Mouse (Mus musculus): ENCODE data around the gene Myo7a. TPM values are rescaled to one million over a fixed set of nuclear protein-coding genes. Genes with fewer than 3 reads are reported as not detected.
A peak's percentile ranks its signal among the peaks of the same experiment; 100 is the strongest.

Myo7a gene
- polyA plus RNA-seq (2014; fragmentation: Nextera tagmentation; extraction: Ambion mirVana) = 9.7 and 10.7 TPM in 2 replicates

DNA sequence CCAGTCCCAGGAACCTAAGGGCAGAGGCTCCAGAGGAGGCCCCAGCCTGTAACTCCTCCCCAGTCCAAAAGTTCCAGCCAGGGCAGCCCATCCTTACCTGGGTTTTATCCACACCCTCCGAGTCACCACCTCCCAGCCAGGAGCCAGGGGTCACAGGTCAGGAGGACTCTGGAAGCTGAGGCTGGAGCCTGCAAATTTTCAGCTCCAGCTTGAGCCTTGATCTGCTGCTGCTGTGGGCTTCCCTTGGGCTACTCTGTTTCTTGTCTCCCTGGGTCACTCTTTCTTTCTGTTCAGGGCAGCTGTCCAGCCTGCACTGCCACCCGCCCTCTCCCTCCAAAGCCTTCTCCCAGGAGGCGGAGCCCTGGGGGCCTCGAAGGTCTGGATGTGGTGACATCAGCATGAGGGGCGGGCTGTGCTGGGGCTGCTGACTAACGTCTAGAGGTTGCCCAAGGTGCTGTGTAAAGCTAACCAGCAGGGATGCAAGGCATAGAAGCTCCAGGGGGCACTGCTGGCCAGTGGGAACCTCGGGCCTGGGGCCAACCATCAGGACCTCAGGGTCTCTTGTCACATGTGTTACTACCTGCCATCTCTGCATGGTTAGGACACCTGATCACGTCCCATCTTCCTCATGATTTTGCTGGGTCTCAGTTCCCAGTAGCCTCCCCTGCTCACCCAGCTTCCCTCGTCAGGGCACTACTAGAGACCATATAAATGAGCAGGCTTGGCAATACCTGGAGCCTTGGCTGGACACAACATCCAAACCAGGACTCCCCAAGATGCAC lies at the start of gene Myo7a:
Gene Myo7a (minus strand): TSS at position 346 of the 782 bp plus-strand sequence.
- Histone ChIP-seq H3K9ac (replicated peaks; ENCODE audit: low read length) (no peak within 1 kb of the TSS; the same call in none of the 2 replicates), H3K4me2 (ENCODE audit: low read depth, low read length) (no peak within 1 kb of the TSS), H3K36me3 (replicated peaks; ENCODE audit: control insufficient read depth, insufficient read depth, low read depth, low read length) (no peaks in the 10 kb centered on the region), H3K9me3 (replicated peaks; ENCODE audit: control insufficient read depth, low read length) (no peaks in the 10 kb centered on the region), H3K27ac (replicated peaks; ENCODE audit: low read depth, low read length) (no peak within 1 kb of the TSS), H3K4me3 (ENCODE audit: low read depth, low read length) (no peak within 1 kb of the TSS), H3K4me1 (ENCODE audit: control insufficient read depth, insufficient read depth, low read length) (no peaks in the 10 kb centered on the region), H3K27me3 (ENCODE audit: control insufficient read depth, insufficient read depth, low read length) (no peaks in the 10 kb centered on the region)
- DNase-seq (ENCODE audit: low spot score) = no peak
- 25% methylated on average over 9 of the region's 9 CpGs for WGBS
- ATAC-seq (replicated peaks; ENCODE audit: insufficient number of reproducible peaks, low FRiP score, low TSS enrichment, low read depth) = peak; percentile 6; the same call in 1 of the 2 replicates

DNA sequence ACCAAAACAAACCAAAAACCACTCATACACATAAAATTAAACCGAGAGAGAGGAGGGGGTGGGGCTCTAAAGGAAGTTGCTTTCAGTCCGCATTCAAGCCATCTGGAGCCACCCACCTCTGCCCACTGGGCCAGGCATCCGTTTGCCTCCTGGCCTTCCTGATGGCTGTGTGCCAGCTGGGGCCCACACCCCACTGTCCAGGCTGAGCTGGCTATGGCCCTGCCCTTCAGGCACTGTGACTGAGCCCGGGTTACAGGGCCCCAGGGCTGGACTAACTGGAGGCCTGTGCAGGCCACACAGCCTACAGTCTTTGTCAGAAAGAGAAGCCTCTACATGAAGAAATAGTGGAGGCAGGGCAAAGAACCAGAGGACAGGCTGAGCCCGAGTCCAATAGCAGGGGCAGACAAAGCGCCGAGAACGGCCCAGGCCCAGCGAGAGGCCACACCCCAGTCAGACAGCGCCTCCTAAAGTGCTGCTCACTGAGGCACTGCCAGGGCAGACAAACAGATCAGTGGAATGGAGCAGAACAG lies 45.7 kb upstream of the Myo7a start:
- no peaks in the 10 kb centered on the region for H3K36me3 ChIP-seq (replicated peaks; ENCODE audit: control insufficient read depth, insufficient read depth, low read depth, low read length)
- H3K4me2 ChIP-seq (ENCODE audit: low read depth, low read length) = no peak overlapping the region
- no peak overlapping the region for H3K27ac ChIP-seq (replicated peaks; ENCODE audit: low read depth, low read length)
- ATAC-seq (replicated peaks; ENCODE audit: insufficient number of reproducible peaks, low FRiP score, low TSS enrichment, low read depth) (no peak), DNase-seq (ENCODE audit: low spot score) (no peak)
- no peaks in the 10 kb centered on the region for H3K9me3 ChIP-seq (replicated peaks; ENCODE audit: control insufficient read depth, low read length)
- 65% methylated on average over 10 of the region's 10 CpGs for WGBS
- no peak overlapping the region for H3K4me3 ChIP-seq (ENCODE audit: low read depth, low read length)
- no peaks in the 10 kb centered on the region for H3K4me1 ChIP-seq (ENCODE audit: control insufficient read depth, insufficient read depth, low read length)
- no peak overlapping the region; the same call in 1 of the 2 replicates for H3K9ac ChIP-seq (replicated peaks; ENCODE audit: low read length)
- H3K27me3 ChIP-seq (ENCODE audit: control insufficient read depth, insufficient read depth, low read length) = no peaks in the 10 kb centered on the region

DNA sequence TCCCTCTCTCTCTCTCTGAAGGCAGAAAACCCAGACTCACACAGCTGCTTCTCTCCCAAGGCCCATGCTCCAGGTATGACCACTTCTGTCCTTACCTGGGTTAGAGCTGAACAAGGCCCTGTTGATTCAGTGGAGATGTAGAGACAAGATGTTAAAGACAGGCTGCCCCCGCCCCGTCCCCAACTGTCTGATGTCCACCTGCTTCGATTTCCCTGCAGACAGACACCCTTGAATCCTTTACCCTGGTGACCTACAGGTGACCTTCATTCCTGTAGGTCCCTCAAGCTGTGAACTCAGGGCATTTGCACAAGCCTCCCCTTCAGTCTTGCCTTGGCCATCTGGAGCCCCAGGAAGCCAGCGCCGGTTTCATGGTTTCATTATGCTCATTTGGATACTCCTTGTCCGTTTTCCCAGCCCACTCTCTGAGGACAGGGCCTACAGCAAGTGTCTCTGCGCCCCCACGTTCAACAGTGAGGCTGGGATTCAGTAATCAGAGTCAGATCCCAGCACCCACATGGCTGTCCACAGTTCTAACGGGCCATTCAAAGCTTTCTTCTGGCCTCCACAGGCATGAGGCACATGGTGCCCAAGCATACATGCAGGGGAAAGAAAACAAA lies 45.2 kb upstream of the Myo7a start:
- Histone ChIP-seq H3K4me2 (ENCODE audit: low read depth, low read length) (no peak overlapping the region), H3K9me3 (replicated peaks; ENCODE audit: control insufficient read depth, low read length) (no peaks in the 10 kb centered on the region), H3K4me1 (ENCODE audit: control insufficient read depth, insufficient read depth, low read length) (no peaks in the 10 kb centered on the region), H3K27ac (replicated peaks; ENCODE audit: low read depth, low read length) (no peak overlapping the region), H3K27me3 (ENCODE audit: control insufficient read depth, insufficient read depth, low read length) (no peaks in the 10 kb centered on the region), H3K36me3 (replicated peaks; ENCODE audit: control insufficient read depth, insufficient read depth, low read depth, low read length) (no peaks in the 10 kb centered on the region), H3K4me3 (ENCODE audit: low read depth, low read length) (no peak overlapping the region), H3K9ac (replicated peaks; ENCODE audit: low read length) (no peak overlapping the region; the same call in 1 of the 2 replicates)
- ATAC-seq (replicated peaks; ENCODE audit: insufficient number of reproducible peaks, low FRiP score, low TSS enrichment, low read depth) (no peak), DNase-seq (ENCODE audit: low spot score) (no peak)
- WGBS = 75% methylated on average over 9 of the region's 9 CpGs

DNA sequence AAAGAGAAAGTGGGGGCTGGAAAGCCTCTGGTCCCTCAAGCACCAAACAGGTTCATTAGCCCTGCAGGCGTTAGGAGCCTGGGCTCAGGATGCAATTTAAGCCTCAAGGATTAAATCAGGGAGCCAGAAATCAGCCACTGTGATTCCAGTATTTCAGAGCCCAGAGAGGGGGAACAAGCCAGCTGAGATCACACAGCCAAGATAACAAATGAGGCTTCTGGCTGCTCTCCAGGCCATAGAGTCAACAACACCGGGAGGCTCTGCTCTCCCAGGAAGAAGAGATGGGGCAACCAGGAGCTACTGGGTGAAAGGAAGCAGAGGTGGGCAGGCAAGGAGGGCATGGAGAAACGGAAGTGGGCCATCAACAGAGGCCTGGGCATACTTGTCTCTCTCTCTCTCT lies 44.4 kb upstream of the Myo7a start:
- Histone ChIP-seq H3K4me2 (ENCODE audit: low read depth, low read length) (no peak overlapping the region), H3K9me3 (replicated peaks; ENCODE audit: control insufficient read depth, low read length) (no peaks in the 10 kb centered on the region), H3K36me3 (replicated peaks; ENCODE audit: control insufficient read depth, insufficient read depth, low read depth, low read length) (no peaks in the 10 kb centered on the region), H3K4me3 (ENCODE audit: low read depth, low read length) (no peak overlapping the region), H3K27me3 (ENCODE audit: control insufficient read depth, insufficient read depth, low read length) (no peaks in the 10 kb centered on the region), H3K4me1 (ENCODE audit: control insufficient read depth, insufficient read depth, low read length) (no peaks in the 10 kb centered on the region), H3K9ac (replicated peaks; ENCODE audit: low read length) (no peak overlapping the region), H3K27ac (replicated peaks; ENCODE audit: low read depth, low read length) (no peak overlapping the region)
- no peak for ATAC-seq (replicated peaks; ENCODE audit: insufficient number of reproducible peaks, low FRiP score, low TSS enrichment, low read depth)
- DNase-seq (ENCODE audit: low spot score) = no peak
- 52% methylated on average over 3 of the region's 3 CpGs for WGBS

DNA sequence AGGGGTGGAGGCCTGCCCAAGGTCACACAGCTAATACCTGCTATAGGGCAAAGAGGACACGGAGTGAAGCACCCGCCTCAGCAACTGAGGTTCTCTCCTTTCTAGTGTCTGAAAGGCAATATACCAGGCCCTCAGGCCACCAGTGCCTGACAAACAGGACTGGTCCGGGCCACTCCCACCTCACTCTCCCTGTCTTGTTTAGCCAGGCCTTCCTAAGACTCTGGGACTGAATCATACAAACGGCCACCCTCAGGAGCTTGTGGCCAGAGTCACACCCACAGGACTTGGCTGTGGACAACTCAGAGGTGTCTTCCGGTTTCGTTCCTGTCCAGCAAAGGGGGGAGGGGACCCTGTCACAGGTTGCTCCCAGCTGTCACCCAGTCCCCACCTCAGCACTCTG lies 42.9 kb upstream of the Myo7a start:
- Histone ChIP-seq H3K9me3 (replicated peaks; ENCODE audit: control insufficient read depth, low read length) (no peaks in the 10 kb centered on the region), H3K4me3 (ENCODE audit: low read depth, low read length) (no peak overlapping the region), H3K36me3 (replicated peaks; ENCODE audit: control insufficient read depth, insufficient read depth, low read depth, low read length) (no peaks in the 10 kb centered on the region), H3K27ac (replicated peaks; ENCODE audit: low read depth, low read length) (no peak overlapping the region), H3K4me1 (ENCODE audit: control insufficient read depth, insufficient read depth, low read length) (no peaks in the 10 kb centered on the region), H3K27me3 (ENCODE audit: control insufficient read depth, insufficient read depth, low read length) (no peaks in the 10 kb centered on the region), H3K4me2 (ENCODE audit: low read depth, low read length) (no peak overlapping the region), H3K9ac (replicated peaks; ENCODE audit: low read length) (no peak overlapping the region)
- 75% methylated on average over 6 of the region's 6 CpGs for WGBS
- 0 out of 2 replicates have a peak, but pooled peaks have one; percentile 1 for ATAC-seq (replicated peaks; ENCODE audit: insufficient number of reproducible peaks, low FRiP score, low TSS enrichment, low read depth)
- no peak for DNase-seq (ENCODE audit: low spot score)

DNA sequence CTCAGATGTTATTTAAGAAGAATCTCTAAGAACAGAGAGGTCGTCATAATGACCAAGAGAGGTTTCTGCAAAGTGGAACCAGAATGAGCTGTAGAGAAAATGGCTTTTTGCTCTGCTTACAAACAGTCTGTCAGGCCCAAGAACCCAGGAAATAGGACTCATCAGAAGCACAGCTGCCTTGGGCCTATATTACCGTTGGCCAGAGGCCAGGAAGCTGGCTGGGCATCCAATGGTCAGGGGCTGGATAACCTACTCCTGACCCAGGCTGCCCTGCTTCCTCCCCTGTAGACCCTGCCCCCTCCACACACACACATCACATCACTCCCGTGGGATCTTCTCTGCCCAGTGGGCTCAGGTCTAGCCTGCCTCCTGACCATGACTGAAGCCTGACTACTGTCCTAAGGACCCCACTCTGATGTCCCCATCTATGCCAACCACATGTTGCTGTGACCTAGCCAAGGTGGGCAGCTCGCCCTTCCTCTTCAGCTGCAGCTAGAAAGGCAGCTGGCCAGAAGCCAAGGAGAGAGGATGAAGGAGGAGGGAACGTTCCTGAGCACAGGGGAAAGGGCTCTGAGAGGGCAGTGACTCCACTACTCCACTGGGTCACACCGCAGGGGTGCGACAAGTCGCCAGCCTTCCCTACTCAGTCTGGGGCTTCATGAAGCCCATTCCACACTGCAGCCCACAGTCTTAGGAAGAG lies 40.9 kb upstream of the Myo7a start:
- Histone ChIP-seq H3K4me3 (ENCODE audit: low read depth, low read length) (no peak overlapping the region), H3K4me2 (ENCODE audit: low read depth, low read length) (no peak overlapping the region), H3K9ac (replicated peaks; ENCODE audit: low read length) (no peak overlapping the region), H3K27ac (replicated peaks; ENCODE audit: low read depth, low read length) (no peak overlapping the region), H3K36me3 (replicated peaks; ENCODE audit: control insufficient read depth, insufficient read depth, low read depth, low read length) (no peaks in the 10 kb centered on the region), H3K9me3 (replicated peaks; ENCODE audit: control insufficient read depth, low read length) (no peaks in the 10 kb centered on the region), H3K4me1 (ENCODE audit: control insufficient read depth, insufficient read depth, low read length) (no peaks in the 10 kb centered on the region), H3K27me3 (ENCODE audit: control insufficient read depth, insufficient read depth, low read length) (no peaks in the 10 kb centered on the region)
- no peak for DNase-seq (ENCODE audit: low spot score)
- WGBS = 54% methylated on average over 7 of the region's 8 CpGs
- ATAC-seq (replicated peaks; ENCODE audit: insufficient number of reproducible peaks, low FRiP score, low TSS enrichment, low read depth) = no peak

DNA sequence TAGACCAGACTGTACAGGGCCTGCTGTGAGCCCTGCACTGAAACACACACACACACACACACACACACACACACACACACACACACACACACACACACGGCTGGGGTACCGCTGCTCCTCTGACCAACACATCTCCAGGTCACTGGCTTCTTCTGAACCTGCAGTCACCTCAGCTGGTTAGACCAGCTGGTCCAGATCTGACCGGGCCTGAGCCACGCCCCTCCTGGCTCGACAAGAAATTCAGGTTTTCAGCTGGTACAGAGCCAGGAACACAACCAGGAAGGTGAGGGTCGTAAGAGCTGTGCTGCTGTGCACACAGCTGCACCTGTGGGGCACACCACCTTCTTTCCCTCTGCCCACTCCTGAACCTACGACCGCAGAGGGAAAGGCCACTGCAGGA lies 39.2 kb upstream of the Myo7a start:
- H3K9ac ChIP-seq (replicated peaks; ENCODE audit: low read length) = no peak overlapping the region
- H3K4me3 ChIP-seq (ENCODE audit: low read depth, low read length) = no peak overlapping the region
- H3K36me3 ChIP-seq (replicated peaks; ENCODE audit: control insufficient read depth, insufficient read depth, low read depth, low read length) = no peaks in the 10 kb centered on the region
- no peaks in the 10 kb centered on the region for H3K4me1 ChIP-seq (ENCODE audit: control insufficient read depth, insufficient read depth, low read length)
- 50% methylated on average over 6 of the region's 8 CpGs for WGBS
- H3K4me2 ChIP-seq (ENCODE audit: low read depth, low read length) = no peak overlapping the region
- H3K27ac ChIP-seq (replicated peaks; ENCODE audit: low read depth, low read length) = no peak overlapping the region
- ATAC-seq (replicated peaks; ENCODE audit: insufficient number of reproducible peaks, low FRiP score, low TSS enrichment, low read depth) = no peak
- peak; percentile 33 for DNase-seq (ENCODE audit: low spot score)
- no peaks in the 10 kb centered on the region for H3K27me3 ChIP-seq (ENCODE audit: control insufficient read depth, insufficient read depth, low read length)
- no peaks in the 10 kb centered on the region for H3K9me3 ChIP-seq (replicated peaks; ENCODE audit: control insufficient read depth, low read length)
